Mouse (Mus musculus) urinary bladder, adult 18-20 months (tissue): ENCODE data around the gene Cux1.

Experiments
- DNase-seq, 2 experiments: peaks; one replicate each; pipeline ENCODE4 v3.0.0; 2022; ENCODE audit warnings: low spot score in 2 of 2, mixed read lengths in 2 of 2

Gene Cux1

GRCm38 (mm10) chr5:136568026-136568765 is 906 bp upstream of the Cux1 start:
- DNase-seq, result peak in 1 of 2 experiments; percentile 69

GRCm38 (mm10) chr5:136566812-136567175 is 496 bp downstream of the Cux1 start:
- DNase-seq, result peak in 1 of 2 experiments; percentile 62

GRCm38 (mm10) chr5:136566001-136566811 is 1.1 kb downstream of the Cux1 start:
- DNase-seq, result peak; percentile 37 to 63

- DNase-seq, result peak in 1 of 2 experiments; percentile 70
Observed at GRCm38 (mm10) chr5:136565311-136565811, 1.9 kb downstream of the Cux1 start.

GRCm38 (mm10) chr5:136564613-136565299 is 2.5 kb downstream of the Cux1 start:
- DNase-seq, result no peak

GRCm38 (mm10) chr5:136563996-136564395 is 3.3 kb downstream of the Cux1 start:
- DNase-seq, result no peak

- DNase-seq, result no peak
Observed at GRCm38 (mm10) chr5:136563104-136563503, 4.2 kb downstream of the Cux1 start.

GRCm38 (mm10) chr5:136562212-136562611 is 5.1 kb downstream of the Cux1 start:
- DNase-seq, result no peak

GRCm38 (mm10) chr5:136561641-136562040 is 5.6 kb downstream of the Cux1 start:
- DNase-seq, result no peak

GRCm38 (mm10) chr5:136560656-136561055 is 6.6 kb downstream of the Cux1 start:
- DNase-seq, result no peak

GRCm38 (mm10) chr5:136557446-136557845 is 9.8 kb downstream of the Cux1 start:
- no peak for DNase-seq

GRCm38 (mm10) chr5:136556328-136557262 is 10.7 kb downstream of the Cux1 start:
- no peak for DNase-seq

- DNase-seq, result no peak
Observed at GRCm38 (mm10) chr5:136555703-136556102, 11.6 kb downstream of the Cux1 start.

GRCm38 (mm10) chr5:136552832-136553231 is 14.5 kb downstream of the Cux1 start:
- DNase-seq, result no peak

- DNase-seq, result no peak
Observed at GRCm38 (mm10) chr5:136552093-136552492, 15.2 kb downstream of the Cux1 start.

GRCm38 (mm10) chr5:136551571-136551970 is 15.7 kb downstream of the Cux1 start:
- no peak for DNase-seq

GRCm38 (mm10) chr5:136550726-136551125 is 16.6 kb downstream of the Cux1 start:
- no peak for DNase-seq

- no peak for DNase-seq
Observed at GRCm38 (mm10) chr5:136548776-136549175, 18.5 kb downstream of the Cux1 start.

- no peak for DNase-seq
Observed at GRCm38 (mm10) chr5:136545061-136545460, 22.2 kb downstream of the Cux1 start.

- DNase-seq, result no peak
Observed at GRCm38 (mm10) chr5:136543171-136543570, 24.1 kb downstream of the Cux1 start.

- no peak for DNase-seq
Observed at GRCm38 (mm10) chr5:136540952-136541351, 26.3 kb downstream of the Cux1 start.
